Mouse (Mus musculus): ENCODE data around the gene Skor1.

DNA sequence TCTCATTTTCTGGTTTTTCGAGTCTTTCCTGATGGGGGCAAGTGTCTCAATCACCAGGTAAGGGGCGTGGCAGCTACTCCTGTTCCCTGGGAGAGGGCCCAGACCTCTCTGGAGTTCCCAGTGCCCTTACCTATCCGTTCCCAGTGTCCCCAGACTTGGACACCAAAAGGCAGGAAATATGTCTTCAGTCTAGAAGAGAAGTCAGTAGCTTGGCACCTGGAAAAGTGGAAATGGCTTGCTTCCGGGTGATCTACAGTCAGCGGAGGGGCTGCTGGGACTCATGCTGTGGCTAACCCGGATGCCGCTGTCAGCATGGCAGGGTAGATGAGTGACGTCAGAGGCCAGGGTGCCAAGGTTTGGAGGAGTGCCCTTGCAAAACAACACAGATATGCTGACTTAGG, 19.1 kb downstream of the Skor1 start:
- TF ChIP-seq CTCF (IDR thresholded peaks at IDR 0.05; ENCODE audit: borderline replicate concordance, control insufficient read depth, extremely low read depth, insufficient read depth, low read length, poor library complexity) (no peak), POLR2A (IDR thresholded peaks at IDR 0.05; ENCODE audit: control insufficient read depth, extremely low read depth, insufficient read depth, low read length, poor library complexity) (no peak)
